Mouse (Mus musculus) thymus, postnatal 25 days (tissue): ENCODE data around the gene Retreg1.
"Not testable (repeated sequence)": the region's sequence is repeated elsewhere in the genome, so short reads cannot be mapped to it uniquely, and the experiment has no call there.

ENCODE experiments used
- DNase-seq: peaks from one replicate; pipeline ENCODE4 v3.0.0; 2022

Gene Retreg1

GRCm38 (mm10) chr15:25950584-25950983 lies 107.6 kb downstream of the Retreg1 start:
- no peak for DNase-seq

GRCm38 (mm10) chr15:25951037-25951436 lies 108.1 kb downstream of the Retreg1 start:
- no peak for DNase-seq

- DNase-seq = no peak
Measured at GRCm38 (mm10) chr15:25956001-25956400, 113.0 kb downstream of the Retreg1 start.

GRCm38 (mm10) chr15:25956422-25957117 lies 113.6 kb downstream of the Retreg1 start:
- no peak for DNase-seq

GRCm38 (mm10) chr15:25957651-25958050 lies 114.7 kb downstream of the Retreg1 start:
- no peak for DNase-seq

GRCm38 (mm10) chr15:25959375-25959774 lies 116.4 kb downstream of the Retreg1 start:
- DNase-seq = no peak

GRCm38 (mm10) chr15:25960231-25960630 lies 117.3 kb downstream of the Retreg1 start:
- no peak for DNase-seq

- DNase-seq = no peak
Measured at GRCm38 (mm10) chr15:25966220-25966774, 123.3 kb downstream of the Retreg1 start.

- no peak for DNase-seq
Measured at GRCm38 (mm10) chr15:25971596-25971995, 128.6 kb downstream of the Retreg1 start.

- no peak for DNase-seq
Measured at GRCm38 (mm10) chr15:25972758-25973157, 129.8 kb downstream of the Retreg1 start.

- DNase-seq = no peak
Measured at GRCm38 (mm10) chr15:25974352-25974751, 131.4 kb downstream of the Retreg1 start.

GRCm38 (mm10) chr15:25975810-25976209 lies 132.8 kb downstream of the Retreg1 start:
- DNase-seq = no peak

- not testable (repeated sequence) for DNase-seq
Measured at GRCm38 (mm10) chr15:25983614-25984013, 140.6 kb downstream of the Retreg1 start.

GRCm38 (mm10) chr15:25984067-25984733 lies 141.2 kb downstream of the Retreg1 start, which contains the start of gene Zfp622:
Gene Zfp622, plus strand, starts transcription at chr15:25984366.
- DNase-seq = peak; percentile 92

- DNase-seq = no peak
Measured at GRCm38 (mm10) chr15:25984734-25985492, 141.9 kb downstream of the Retreg1 start.

- DNase-seq = peak; percentile 49
Measured at GRCm38 (mm10) chr15:25992992-25993727, 150.2 kb downstream of the Retreg1 start.

GRCm38 (mm10) chr15:25995521-25995920 lies 152.5 kb downstream of the Retreg1 start:
- no peak for DNase-seq

GRCm38 (mm10) chr15:25999545-25999944 lies 156.6 kb downstream of the Retreg1 start:
- DNase-seq = not testable (repeated sequence)

GRCm38 (mm10) chr15:26008621-26009020 lies 165.6 kb downstream of the Retreg1 start:
- no peak for DNase-seq

GRCm38 (mm10) chr15:26012891-26013290 lies 169.9 kb downstream of the Retreg1 start:
- DNase-seq = no peak

GRCm38 (mm10) chr15:26015979-26016665 lies 173.1 kb downstream of the Retreg1 start:
- no peak for DNase-seq

GRCm38 (mm10) chr15:26021721-26022120 lies 178.7 kb downstream of the Retreg1 start:
- DNase-seq = no peak
